Mouse (Mus musculus) heart, postnatal 0 days (tissue): ENCODE measurements around the gene Ncs1. TPM values are rescaled to one million over a fixed set of nuclear protein-coding genes. Genes with fewer than 3 reads are reported as not detected.

Source experiments
- ATAC-seq: fragments of 200-750 bp; cut with Nextera tagmentation; 2 replicates; pipeline ENCODE4 v1.8.0; 2017; ENCODE audit warnings: low read depth, moderate number of reproducible peaks, moderate library complexity; ENCODE audit not compliant: insufficient read depth
- DNase-seq: peaks from one replicate; pipeline ENCODE4 v3.0.0-alpha.2; 2016; ENCODE audit warnings: low spot score
- H3K27ac ChIP-seq: fragments of 300-500 bp; sonication (generic); 2 replicates; pipeline ENCODE4 v1.5.1; 2014; ENCODE audit warnings: low read depth, mild to moderate bottlenecking
- H3K27me3 ChIP-seq: fragments of 300-500 bp; sonication (generic); 2 replicates; pipeline ENCODE4 v1.6.1; 2014; ENCODE audit warnings: low read length, mixed read lengths; ENCODE audit not compliant: control insufficient read depth, insufficient read depth
- H3K36me3 ChIP-seq: fragments of 300-500 bp; sonication (generic); replicated peaks from 2 replicates; pipeline ENCODE4 v1.6.1; 2014; ENCODE audit warnings: low read length, mixed read lengths; ENCODE audit not compliant: control insufficient read depth, insufficient read depth
- H3K4me1 ChIP-seq: fragments of 300-500 bp; sonication (generic); 2 replicates; pipeline ENCODE4 v1.6.1; 2014; ENCODE audit warnings: antibody characterized with exemption; ENCODE audit not compliant: control insufficient read depth, insufficient read depth
- H3K4me2 ChIP-seq: fragments of 300-500 bp; sonication (generic); 2 replicates; pipeline ENCODE4 v1.6.1; 2014; ENCODE audit warnings: low read depth, mild to moderate bottlenecking, low read length, moderate library complexity
- H3K4me3 ChIP-seq: fragments of 300-500 bp; sonication (generic); 2 replicates; pipeline ENCODE4 v1.5.1; 2014; ENCODE audit warnings: low read depth, low read length
- H3K9ac ChIP-seq: fragments of 300-500 bp; sonication (generic); replicated peaks from 2 replicates; pipeline ENCODE4 v1.6.1; 2014; ENCODE audit warnings: low read depth, low read length, mixed read lengths
- H3K9me3 ChIP-seq: fragments of 300-500 bp; sonication (generic); replicated peaks from 2 replicates; pipeline ENCODE4 v1.6.1; 2016; ENCODE audit warnings: low read length; ENCODE audit not compliant: control insufficient read depth
- CTCF ChIP-seq: IDR thresholded peaks from 2 replicates; pipeline ENCODE4 v1.5.1; 2016; ENCODE audit warnings: antibody characterized with exemption, control low read depth, low read depth
- EP300 ChIP-seq: IDR thresholded peaks from 2 replicates; pipeline ENCODE4 v1.6.1; 2016; ENCODE audit warnings: antibody characterized with exemption, low read depth
- WGBS: fragments of 180-500 bp; shearing (Covaris S2); extraction: QIAGEN DNeasy Blood & Tissue Kit; methylation state at CpG from one replicate; pipeline ENCODE4 v1.1.7; 2014; 5-methylcytosine and 5-hydroxymethylcytosine counted together
- polyA plus RNA-seq: library from polyadenylated mRNA; unstranded; fragments of >200 nt; fragmentation: Nextera tagmentation; extraction: Ambion mirVana; gene quantifications from 2 replicates; pipeline ENCODE4 v1.2.1, GENCODE M21; 2015
- total RNA-seq: library from RNA; depleted of rRNA; stranded (reverse); fragments of >200 nt; gene quantifications from 2 replicates; pipeline ENCODE4 v1.2.3, GENCODE M21; 2014; ENCODE audit warnings: low replicate concordance; rRNA removed

Ncs1 gene
- total and polyA plus RNA-seq, 2 experiments from 2014 or later, result 18.6 to 31.4 TPM

GRCm38 (mm10) chr2:31341726-31342535 is 96.3 kb downstream of the Ncs1 start:
- H3K4me1 ChIP-seq, result peaks cover 25% of the 10 kb centered on the region

More at GRCm38 (mm10) chr2:31341726-31342535, 96.3 kb downstream of the Ncs1 start:
- 20% methylated on average over 8 of the region's 8 CpGs for WGBS
- H3K27me3 ChIP-seq, result peaks cover 23% of the 10 kb centered on the region
- no peak overlapping the region for H3K4me2 ChIP-seq
- peak; percentile 58 for DNase-seq
- no peaks in the 10 kb centered on the region for H3K36me3 ChIP-seq
- ATAC-seq, result peak; percentile 84
- H3K27ac ChIP-seq, result peak overlapping the region; percentile 1; the same call in 1 of the 2 replicates
- H3K9ac ChIP-seq, result no peak overlapping the region
- no peak for TF ChIP-seq CTCF
- peak; percentile 92 for TF ChIP-seq EP300
- no peak overlapping the region for H3K4me3 ChIP-seq
- H3K9me3 ChIP-seq, result no peaks in the 10 kb centered on the region

Other genes with a start within 250 kb of the Ncs1 start
- gene Fnbp1, start 103.8 kb upstream of the Ncs1 start, total RNA-seq, result 6.4 and 7.7 TPM in 2 replicates
- 10.0 and 11.4 TPM in 2 replicates for gene Fnbp1, start 103.8 kb upstream of the Ncs1 start, polyA plus RNA-seq
- gene Gpr107, start 93.5 kb upstream of the Ncs1 start, total RNA-seq, result 42.2 and 69.4 TPM in 2 replicates
- gene Gpr107, start 93.5 kb upstream of the Ncs1 start, polyA plus RNA-seq, result 19.1 and 20.3 TPM in 2 replicates
- 0.35 and 3.1 TPM in 2 replicates for gene Hmcn2, start 68.6 kb downstream of the Ncs1 start, total RNA-seq
- gene Hmcn2, start 68.6 kb downstream of the Ncs1 start, polyA plus RNA-seq, result 0.67 and 0.77 TPM in 2 replicates
- gene Ass1, start 224.4 kb downstream of the Ncs1 start, total RNA-seq, result 8.2 and 16.8 TPM in 2 replicates
- gene Ass1, start 224.4 kb downstream of the Ncs1 start, polyA plus RNA-seq, result 4.3 and 4.9 TPM in 2 replicates